Mouse (Mus musculus) regulatory T cell (primary cell): ENCODE measurements around the gene Rdh8.

Experiments
- in situ Hi-C: fragments of 300-600 bp; cut with MboI, MseI; formaldehyde crosslinking; loops from one replicate; pipeline ENCODE4 v1.15.1; 2025; ENCODE audit warnings: high pct_unique_total_duplicates

The Rdh8 gene

DNA sequence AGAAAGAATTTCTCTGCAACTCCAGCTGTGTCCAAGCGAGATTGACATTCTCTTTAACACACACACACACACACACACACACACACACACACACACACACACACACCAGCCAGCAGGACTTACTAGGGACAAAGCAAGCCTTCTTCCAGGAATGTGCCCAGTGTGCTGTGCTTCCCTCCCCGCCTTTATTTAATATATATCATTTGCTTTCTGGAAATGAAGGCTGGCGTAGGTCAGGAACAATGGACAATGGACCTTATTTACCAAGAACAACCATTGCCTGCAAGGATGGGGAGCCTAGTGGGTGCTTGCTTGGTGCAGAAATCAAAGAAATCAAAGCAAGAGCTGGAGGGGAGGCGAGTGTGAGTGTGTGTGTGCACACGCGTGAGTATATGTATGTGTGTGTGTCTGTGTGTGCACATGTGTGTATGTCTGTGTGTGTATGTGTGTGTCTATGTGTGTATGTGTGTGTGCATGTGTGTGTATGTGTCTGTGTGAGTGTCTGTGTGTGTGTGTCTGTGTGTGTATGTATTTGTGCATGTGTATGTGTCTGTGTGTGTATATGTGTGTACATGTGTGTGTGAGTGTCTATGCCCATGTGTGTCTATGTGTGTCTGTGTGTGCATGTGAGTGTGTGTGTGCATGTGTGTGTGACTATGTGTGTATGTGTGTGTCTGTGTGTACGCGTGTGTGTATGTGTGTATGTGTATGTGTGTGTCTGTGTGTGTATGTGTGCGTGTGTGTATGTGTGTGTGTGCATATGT is 19.1 kb downstream of the Rdh8 start:
- in situ Hi-C loops = no loop called here

DNA sequence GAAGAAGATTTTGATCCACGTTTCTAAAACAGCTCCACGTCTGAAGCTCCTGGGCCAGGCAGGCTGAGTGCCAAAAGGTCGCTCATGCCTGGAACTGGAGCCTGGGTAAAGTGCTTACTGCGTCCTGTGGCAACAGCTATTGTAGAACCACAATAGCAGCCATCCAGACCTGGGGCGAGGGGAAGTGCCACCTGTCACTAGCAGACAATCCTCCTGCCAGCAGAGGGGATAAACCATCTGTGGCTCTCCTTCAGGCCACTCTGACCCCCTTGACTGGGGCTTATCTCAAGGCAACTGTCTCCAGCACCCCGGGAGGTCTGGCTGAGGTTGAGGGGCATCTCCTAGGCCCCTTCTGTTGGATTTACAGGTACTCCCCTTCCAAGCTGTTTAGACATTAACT is 20.6 kb downstream of the Rdh8 start:
- in situ Hi-C loops = no loop called here

DNA sequence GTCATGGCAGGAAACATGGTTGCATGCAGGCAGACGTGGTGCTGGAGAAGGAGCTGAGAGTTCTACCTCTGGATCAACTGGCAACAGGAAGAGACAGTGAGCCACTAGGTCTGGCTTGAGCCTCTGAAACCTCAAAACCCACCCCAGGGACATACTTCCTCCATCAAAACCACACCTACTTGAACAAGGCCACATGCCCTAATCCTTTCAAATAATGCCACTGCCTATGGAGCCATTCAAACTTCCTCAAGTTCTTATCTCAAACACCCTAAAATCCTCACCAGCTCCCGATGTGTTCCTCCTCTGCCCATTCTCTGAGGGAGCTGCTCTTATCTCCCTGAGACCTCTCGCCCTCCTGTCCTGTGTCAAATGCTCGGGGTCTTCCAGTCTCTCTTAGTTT is 23.9 kb downstream of the Rdh8 start:
- in situ Hi-C loops = no loop called here

DNA sequence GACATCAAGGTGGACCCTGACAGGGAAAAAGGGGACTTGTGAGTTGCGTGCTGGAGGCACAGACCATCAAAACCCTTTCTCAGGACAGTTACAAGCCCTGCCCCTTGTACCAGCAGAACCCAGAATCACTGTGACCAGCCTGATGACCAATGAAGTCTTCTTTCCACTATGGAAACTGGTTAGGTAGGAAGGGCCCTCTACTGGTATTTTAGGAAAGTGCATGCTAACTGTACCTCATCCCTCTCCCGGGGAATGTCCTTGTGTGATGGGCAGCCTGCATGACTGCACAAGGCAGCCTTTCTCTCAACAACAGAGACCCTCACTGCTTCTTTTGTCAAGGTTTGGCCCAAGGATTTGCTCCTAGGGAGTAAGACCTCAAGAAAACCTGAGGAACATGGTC is 24.4 kb downstream of the Rdh8 start:
- in situ Hi-C loops = no loop called here

DNA sequence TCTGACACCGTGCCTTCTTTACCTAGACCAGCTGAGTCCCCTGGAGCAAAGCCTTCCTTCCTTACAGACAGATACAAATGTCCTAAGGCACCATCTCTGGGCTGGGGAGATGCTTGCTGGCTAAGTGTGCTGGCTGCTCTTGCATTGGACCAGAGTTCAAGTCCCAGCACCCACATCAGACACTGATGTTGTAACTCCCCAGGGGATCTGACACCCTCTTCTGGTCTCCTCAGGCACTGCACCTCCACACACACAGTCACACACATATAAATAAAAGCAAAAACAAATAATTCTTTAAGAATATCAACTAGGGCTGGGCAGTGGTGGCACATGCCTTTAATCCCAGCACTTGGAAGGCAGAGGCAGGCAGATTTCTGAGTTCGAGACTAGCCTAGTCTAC is 31.9 kb downstream of the Rdh8 start:
- in situ Hi-C loops = no loop called here

- in situ Hi-C loops = no loop called here
Observed at GRCm38 (mm10) chr9:20857131-20857530, 38.8 kb downstream of the Rdh8 start.

GRCm38 (mm10) chr9:20859926-20860325 is 41.6 kb downstream of the Rdh8 start:
- in situ Hi-C loops = no loop called here

DNA sequence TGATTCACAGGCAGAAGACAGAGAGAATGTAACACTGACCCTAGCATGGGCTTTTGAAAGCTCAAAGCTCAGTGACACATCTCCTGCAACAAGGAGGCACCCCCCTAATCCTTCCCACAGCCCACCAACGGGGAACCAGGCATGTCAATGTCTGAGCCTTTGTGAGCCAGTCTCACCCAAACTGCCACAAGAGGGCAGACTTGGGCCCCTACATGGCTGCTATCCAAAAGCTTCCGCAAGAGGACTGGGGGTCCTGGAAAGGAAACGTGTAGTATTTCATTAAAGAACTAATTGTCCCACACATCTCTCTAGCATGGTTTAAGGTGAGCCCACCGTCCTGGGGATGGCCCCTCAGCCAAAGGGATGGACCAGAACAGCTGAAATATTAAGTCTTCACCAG is 43.5 kb downstream of the Rdh8 start:
- in situ Hi-C loops = no loop called here

- in situ Hi-C loops = no loop called here
Observed at GRCm38 (mm10) chr9:20862225-20862624, 43.9 kb downstream of the Rdh8 start.

DNA sequence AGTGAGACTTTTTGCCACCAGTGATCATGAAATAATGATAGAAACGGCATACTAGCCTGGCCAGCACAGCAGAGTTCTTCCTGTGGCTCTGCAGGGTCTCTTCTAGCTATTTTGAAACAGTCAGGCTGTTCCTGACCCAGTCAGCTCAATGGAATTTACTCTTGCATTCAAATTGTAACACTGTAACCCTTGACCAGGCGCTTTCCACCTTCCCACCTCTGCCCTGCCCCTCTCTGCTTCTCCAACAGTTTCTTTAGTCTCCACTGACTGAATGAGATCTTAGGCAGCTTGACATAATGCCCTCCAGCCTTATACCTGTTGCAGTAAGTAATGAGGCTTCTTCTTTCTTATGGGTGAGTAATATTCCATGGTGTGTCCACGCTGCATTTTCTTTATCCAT is 48.6 kb downstream of the Rdh8 start:
- in situ Hi-C loops = no loop called here

GRCm38 (mm10) chr9:20868448-20869001 is 50.2 kb downstream of the Rdh8 start, which contains the start of gene A230050P20Rik:
Gene A230050P20Rik, plus strand, starts transcription at chr9:20868642.
- in situ Hi-C loops = no loop called here

DNA sequence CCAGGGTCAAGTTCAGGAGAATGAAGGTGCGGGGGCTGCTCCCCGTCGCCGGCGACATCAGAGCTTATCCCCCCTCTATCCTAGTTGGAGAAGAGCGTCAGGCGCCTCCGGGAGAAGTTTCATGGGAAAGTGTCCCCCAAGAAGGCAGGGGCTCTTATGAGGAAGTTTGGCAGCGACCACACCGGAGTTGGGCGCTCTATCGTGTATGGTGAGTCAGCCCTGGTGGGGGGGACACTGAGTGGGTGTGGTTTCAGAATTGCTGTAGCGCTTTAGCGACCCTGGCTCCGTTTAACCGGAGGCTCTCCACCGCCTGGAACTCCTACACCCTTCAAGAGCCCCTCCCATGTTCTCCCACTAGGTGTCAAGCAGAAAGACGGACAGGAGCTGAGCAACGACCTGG is 50.9 kb downstream of the Rdh8 start:
- in situ Hi-C loops = no loop called here

GRCm38 (mm10) chr9:20870211-20871173 is 52.2 kb downstream of the Rdh8 start:
- in situ Hi-C loops = no loop called here

DNA sequence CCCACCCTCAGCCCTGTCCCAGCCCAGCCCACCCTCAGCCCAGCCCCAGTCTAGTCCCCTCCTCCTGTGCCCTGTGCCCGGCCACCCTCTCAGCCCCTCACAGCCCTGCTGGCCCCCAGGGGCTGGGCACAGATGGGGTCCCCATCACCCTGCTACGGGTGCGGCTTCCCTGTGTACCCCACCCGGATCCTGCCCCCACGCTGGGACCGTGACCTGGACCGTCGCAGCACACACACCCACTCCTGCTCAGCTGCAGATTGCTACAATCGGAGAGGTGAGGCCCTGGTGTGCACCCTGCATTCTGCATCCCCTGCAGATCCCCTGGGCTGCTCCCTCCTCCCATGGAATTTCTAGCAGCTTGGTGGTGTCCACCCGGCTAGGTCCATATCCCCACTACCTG is 54.7 kb downstream of the Rdh8 start:
- in situ Hi-C loops = no loop called here

GRCm38 (mm10) chr9:20873521-20873920 is 55.2 kb downstream of the Rdh8 start:
- in situ Hi-C loops = no loop called here

DNA sequence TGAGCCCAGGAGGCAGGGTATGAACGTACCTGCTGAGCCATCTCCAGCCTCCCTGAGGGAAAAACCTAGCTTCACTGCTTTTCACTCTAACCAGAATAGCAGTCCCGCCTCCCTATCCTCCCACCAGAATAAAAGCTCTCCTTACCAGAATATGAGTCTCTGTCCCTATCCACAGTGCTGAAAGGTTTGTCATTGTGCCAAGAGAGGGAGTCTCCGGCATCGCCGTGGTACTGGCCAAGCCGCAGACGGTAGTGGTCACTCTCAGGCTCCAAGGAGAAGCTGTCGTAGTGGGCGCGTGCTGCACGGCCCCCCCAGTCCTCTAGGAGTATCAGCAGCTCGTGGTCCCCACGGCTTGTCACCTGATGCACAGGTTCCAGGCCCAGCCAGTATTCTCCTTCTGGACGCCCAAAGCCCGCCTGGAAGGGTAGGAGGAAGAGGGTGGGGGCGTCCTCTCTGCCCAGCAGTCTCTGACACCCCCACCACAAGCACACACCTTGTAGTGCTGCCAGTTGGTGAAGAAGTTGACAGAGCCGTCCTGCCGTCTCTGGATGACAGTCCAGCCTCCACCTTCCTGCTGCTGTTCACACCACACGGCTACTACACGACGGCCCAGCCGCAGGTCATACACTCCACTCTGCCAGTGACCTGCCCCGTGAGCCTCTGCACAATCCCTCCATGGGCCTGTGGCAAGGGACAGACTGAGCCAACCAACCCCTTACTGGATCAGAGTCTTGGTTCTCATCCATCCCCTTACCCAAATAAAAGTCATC is 56.9 kb downstream of the Rdh8 start:
- in situ Hi-C loops = no loop called here
